Mouse (Mus musculus) lung, embryonic 15.5 days (tissue): Measurements from ENCODE around the gene Tpst2. TPM values are rescaled to one million over a fixed set of nuclear protein-coding genes. Genes with fewer than 3 reads are reported as not detected.
A peak's percentile ranks its signal among the peaks of the same experiment; 100 is the strongest.

Experiments
- ATAC-seq: fragments of 200-750 bp; cut with Nextera tagmentation; 2 replicates; pipeline ENCODE4 v1.8.0; 2017; ENCODE audit warnings: moderate number of reproducible peaks, borderline replicate concordance; ENCODE audit not compliant: low FRiP score, low TSS enrichment; ENCODE audit errors: extremely low read depth
- H3K27ac ChIP-seq: fragments of 300-500 bp; sonication (generic); 2 replicates; pipeline ENCODE4 v1.5.1; 2015; ENCODE audit warnings: moderate library complexity, mild to moderate bottlenecking, inconsistent platforms
- H3K27me3 ChIP-seq: fragments of 300-500 bp; sonication (generic); 2 replicates; pipeline ENCODE4 v1.6.1; 2015; ENCODE audit warnings: inconsistent platforms
- H3K36me3 ChIP-seq: fragments of 300-500 bp; sonication (generic); 2 replicates; pipeline ENCODE4 v1.6.1; 2015; ENCODE audit warnings: inconsistent platforms
- H3K4me1 ChIP-seq: fragments of 300-500 bp; sonication (generic); 2 replicates; pipeline ENCODE4 v1.6.1; 2015; ENCODE audit warnings: inconsistent platforms
- H3K4me2 ChIP-seq: fragments of 300-500 bp; sonication (generic); 2 replicates; pipeline ENCODE4 v1.6.1; 2015; ENCODE audit warnings: inconsistent platforms, mild to moderate bottlenecking, moderate library complexity
- H3K4me3 ChIP-seq: fragments of 300-500 bp; sonication (generic); 2 replicates; pipeline ENCODE4 v1.5.1; 2015; ENCODE audit warnings: mild to moderate bottlenecking, inconsistent platforms
- H3K9ac ChIP-seq: fragments of 300-500 bp; sonication (generic); 2 replicates; pipeline ENCODE4 v1.6.1; 2015; ENCODE audit warnings: inconsistent platforms
- H3K9me3 ChIP-seq: fragments of 300-500 bp; sonication (generic); 2 replicates; pipeline ENCODE4 v1.6.1; 2016; ENCODE audit warnings: inconsistent platforms
- WGBS: fragments of 180-500 bp; shearing (Covaris S2); methylation state at CpG from one replicate; pipeline ENCODE4 v1.1.7; 2015; 5-methylcytosine and 5-hydroxymethylcytosine counted together
- polyA plus RNA-seq: library from polyadenylated mRNA; unstranded; fragments of >200 nt; fragmentation: Nextera tagmentation; extraction: Ambion mirVana; gene quantifications from 2 replicates; pipeline ENCODE4 v1.2.1, GENCODE M21; 2015

Tpst2 gene
- polyA plus RNA-seq, 1 experiment from 2014 or later: 61.0 TPM

- WGBS: 1% methylated on average over 33 of the region's 33 CpGs
- Histone ChIP-seq H3K4me2 (peak overlapping the region; percentile 72), H3K27ac (peak overlapping the region; percentile 82; the same call in 1 of the 2 replicates), H3K9me3 (no peaks in the 10 kb centered on the region), H3K9ac (peak overlapping the region; percentile 83), H3K36me3 (peaks cover 36% of the 10 kb centered on the region), H3K4me3 (peak overlapping the region; percentile 95), H3K4me1 (peaks cover 24% of the 10 kb centered on the region), H3K27me3 (no peaks in the 10 kb centered on the region)
- peak; percentile 33; the same call in 1 of the 2 replicates for ATAC-seq
These were observed 50.0 kb downstream of the Tpst2 start for GRCm38 (mm10) chr5:112326446-112327009.

GRCm38 (mm10) chr5:112327854-112328253, 51.4 kb downstream of the Tpst2 start:
- Histone ChIP-seq H3K27me3 (no peaks in the 10 kb centered on the region), H3K9me3 (no peaks in the 10 kb centered on the region), H3K36me3 (peaks cover 49% of the 10 kb centered on the region), H3K9ac (no peak overlapping the region), H3K4me2 (no peak overlapping the region), H3K4me1 (peaks cover 24% of the 10 kb centered on the region), H3K27ac (no peak overlapping the region), H3K4me3 (no peak overlapping the region)
- ATAC-seq: no peak
- WGBS: 92% methylated on average over 15 of the region's 15 CpGs

GRCm38 (mm10) chr5:112329805-112330564, 53.5 kb downstream of the Tpst2 start:
- Histone ChIP-seq H3K27me3 (no peaks in the 10 kb centered on the region), H3K9me3 (no peaks in the 10 kb centered on the region), H3K36me3 (peaks cover 71% of the 10 kb centered on the region), H3K4me3 (no peak overlapping the region), H3K4me1 (peaks cover 18% of the 10 kb centered on the region), H3K27ac (no peak overlapping the region), H3K9ac (no peak overlapping the region), H3K4me2 (no peak overlapping the region)
- ATAC-seq: no peak
- WGBS: 89% methylated on average over 14 of the region's 14 CpGs

- 11% methylated on average over 2 of the region's 2 CpGs for WGBS
- peaks cover 89% of the 10 kb centered on the region for H3K36me3 ChIP-seq
- no peak overlapping the region for H3K27ac ChIP-seq
- no peaks in the 10 kb centered on the region for H3K4me1 ChIP-seq
- H3K27me3 ChIP-seq: no peaks in the 10 kb centered on the region
- no peak overlapping the region for H3K4me2 ChIP-seq
- H3K9me3 ChIP-seq: no peaks in the 10 kb centered on the region
- no peak overlapping the region for H3K4me3 ChIP-seq
- no peak for ATAC-seq
- H3K9ac ChIP-seq: no peak overlapping the region
These were observed 59.0 kb downstream of the Tpst2 start for GRCm38 (mm10) chr5:112335473-112335872.

- no peak for ATAC-seq
- WGBS: 93% methylated on average over 22 of the region's 22 CpGs
These were observed 60.5 kb downstream of the Tpst2 start for GRCm38 (mm10) chr5:112337004-112337403.

GRCm38 (mm10) chr5:112339215-112339614, 62.7 kb downstream of the Tpst2 start:
- WGBS: 67% methylated on average over 7 of the region's 7 CpGs
- ATAC-seq: no peak
- Histone ChIP-seq H3K27ac (no peak overlapping the region), H3K4me1 (peaks cover 16% of the 10 kb centered on the region), H3K27me3 (no peaks in the 10 kb centered on the region), H3K36me3 (peaks cover 52% of the 10 kb centered on the region), H3K4me2 (no peak overlapping the region), H3K4me3 (no peak overlapping the region), H3K9ac (no peak overlapping the region), H3K9me3 (no peaks in the 10 kb centered on the region)

More at GRCm38 (mm10) chr5:112337004-112337403, 60.5 kb downstream of the Tpst2 start:
- Histone ChIP-seq H3K4me3 (no peak overlapping the region), H3K27ac (no peak overlapping the region), H3K4me2 (no peak overlapping the region), H3K36me3 (peaks cover 74% of the 10 kb centered on the region), H3K27me3 (no peaks in the 10 kb centered on the region), H3K4me1 (peaks cover 7% of the 10 kb centered on the region), H3K9me3 (no peaks in the 10 kb centered on the region), H3K9ac (no peak overlapping the region)

- H3K36me3 ChIP-seq: peaks cover 18% of the 10 kb centered on the region
- ATAC-seq: peak; percentile 85
- H3K4me2 ChIP-seq: peak within 1 kb of the TSS; percentile 83
- 1% methylated on average over 59 of the region's 64 CpGs for WGBS
- H3K9me3 ChIP-seq: no peaks in the 10 kb centered on the region
- peak within 1 kb of the TSS; percentile 99 for H3K4me3 ChIP-seq
- H3K27ac ChIP-seq: peak within 1 kb of the TSS; percentile 49
- no peaks in the 10 kb centered on the region for H3K27me3 ChIP-seq
- H3K4me1 ChIP-seq: peaks cover 20% of the 10 kb centered on the region
- H3K9ac ChIP-seq: peak within 1 kb of the TSS; percentile 81
These were observed 66.1 kb downstream of the Tpst2 start, which contains the start of the genes Srrd and Hps4 for GRCm38 (mm10) chr5:112342463-112343204. TSS of gene Srrd (minus strand) at chr5:112343040. TSS of gene Hps4 (plus strand) at chr5:112343083.

- Histone ChIP-seq H3K4me3 (peak overlapping the region; percentile 99), H3K27ac (peak overlapping the region; percentile 41; the same call in 1 of the 2 replicates), H3K9ac (peak overlapping the region; percentile 81), H3K9me3 (no peaks in the 10 kb centered on the region), H3K36me3 (peaks cover 12% of the 10 kb centered on the region), H3K4me2 (peak overlapping the region; percentile 83), H3K27me3 (no peaks in the 10 kb centered on the region), H3K4me1 (peaks cover 20% of the 10 kb centered on the region)
- under 1% methylated on average over 24 of the region's 24 CpGs for WGBS
- peak; percentile 69; the same call in 1 of the 2 replicates for ATAC-seq
These were observed 66.7 kb downstream of the Tpst2 start for GRCm38 (mm10) chr5:112343205-112343595.

GRCm38 (mm10) chr5:112344092-112344960, 67.8 kb downstream of the Tpst2 start:
- Histone ChIP-seq H3K4me2 (peak overlapping the region; percentile 83; the same call in 1 of the 2 replicates), H3K27ac (no peak overlapping the region), H3K36me3 (peaks cover 5% of the 10 kb centered on the region; the same call in 1 of the 2 replicates), H3K27me3 (no peaks in the 10 kb centered on the region), H3K4me3 (peak overlapping the region; percentile 99; the same call in 1 of the 2 replicates), H3K9me3 (no peaks in the 10 kb centered on the region), H3K9ac (no peak overlapping the region), H3K4me1 (peaks cover 20% of the 10 kb centered on the region)
- WGBS: 69% methylated on average over 6 of the region's 6 CpGs
- no peak for ATAC-seq

- no peak for ATAC-seq
- H3K36me3 ChIP-seq: peaks cover 15% of the 10 kb centered on the region
- no peaks in the 10 kb centered on the region for H3K9me3 ChIP-seq
- no peak overlapping the region for H3K4me2 ChIP-seq
- no peaks in the 10 kb centered on the region for H3K27me3 ChIP-seq
- no peak overlapping the region for H3K27ac ChIP-seq
- H3K9ac ChIP-seq: no peak overlapping the region
- H3K4me3 ChIP-seq: no peak overlapping the region
- peaks cover 19% of the 10 kb centered on the region for H3K4me1 ChIP-seq
- WGBS: 82% methylated on average over 16 of the region's 16 CpGs
These were observed 69.9 kb downstream of the Tpst2 start for GRCm38 (mm10) chr5:112346211-112346965.
